In the genomic region with DNA sequence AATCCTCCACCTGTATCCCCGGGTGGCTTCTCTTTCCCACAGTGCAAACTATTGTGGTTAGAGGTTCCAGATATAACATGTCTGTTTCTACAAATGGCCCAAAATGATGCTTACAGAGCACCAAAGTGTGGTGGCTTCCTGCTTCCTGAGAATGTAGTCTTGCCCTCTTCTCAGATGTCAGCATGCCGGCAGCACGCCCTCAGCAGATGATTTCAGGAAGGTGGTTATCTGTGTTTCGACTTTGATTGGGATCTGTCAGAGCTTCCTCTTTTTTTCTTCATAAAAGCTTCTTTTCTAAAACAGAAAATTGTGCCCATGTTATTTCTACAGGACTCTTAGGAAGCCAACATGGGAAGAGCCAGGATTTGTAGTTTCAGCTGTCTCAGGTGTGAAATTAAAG, we compare ENCODE assay signal across 23 mouse cellular contexts. TPM values are rescaled to one million over a fixed set of nuclear protein-coding genes. Genes with fewer than 3 reads are reported as not detected.
DNase-seq lines count a peak whose midpoint lies in the region; ATAC-seq and TF ChIP-seq lines count a peak whose summit lies in the region.
"Had no signal": no experiment of that assay in that cellular context is flagged by ENCODE, and none has a peak within 500 bp of the region (broad histone marks: within the 10 kb centered on the region; RNA-seq: fewer than 3 reads in every experiment).

No protein-coding gene starts in this region.

- H3K79me2 ChIP-seq in CH12.LX (replicated peaks; ENCODE audit: control insufficient read depth, extremely low read depth, insufficient read depth, poor library complexity, severe bottlenecking) = no peaks in the 10 kb centered on the region; the same call in 1 of the 2 replicates

- no peak for ATAC-seq in CD4-positive, CD25-positive, alpha-beta regulatory T cell, adult 4 months
- peak; percentile 65 for ATAC-seq in common myeloid progenitor, adult 5-6 weeks (replicated peaks; ENCODE audit: low read depth, poor library complexity, severe bottlenecking)
- peak; percentile 47; the same call in 1 of the 2 replicates for ATAC-seq in megakaryocyte, adult 5-6 weeks (ENCODE audit: poor library complexity, severe bottlenecking)
- no peak for ATAC-seq in midbrain, embryonic 14.5 days (ENCODE audit: low FRiP score, low TSS enrichment)
- ATAC-seq: forebrain, embryonic 16.5 days had no signal

- no peak for TF ChIP-seq CTCF in CH12.LX (conservative IDR thresholded peaks at IDR 0.05 in 1 of 2, IDR thresholded peaks at IDR 0.05 in 1 of 2; ENCODE audit: low read depth in 2 of 2, low read length in 2 of 2)

- DNase-seq in CD4-positive, CD25-positive, alpha-beta regulatory T cell, adult 2 months (ENCODE audit: low read depth, low spot score) = peak; percentile 27
- DNase-seq in CH12.LX (ENCODE audit: extremely low read depth) = no peak
- DNase-seq in left cerebral cortex, postnatal 36 days (ENCODE audit: low spot score in 2 of 2) = no peak
- DNase-seq in midbrain, embryonic 14.5 days = no peak
- no peak for DNase-seq in cerebellum, postnatal 10 days
- DNase-seq: adrenal gland, adult 2 months; cerebellum, adult 2 months; cerebellum, postnatal 14 days; gastrocnemius, postnatal 10 days; heart, postnatal 36 days; kidney, adult 11 months had no signal

- no peak overlapping the region for H3K27ac ChIP-seq in CH12.LX (ENCODE audit: insufficient read depth, low read depth)
- H3K27ac ChIP-seq in midbrain, embryonic 14.5 days (replicated peaks; ENCODE audit: low read depth, low read length) = no peak overlapping the region
- H3K27ac ChIP-seq: embryonic facial prominence, embryonic 13.5 days; forebrain, embryonic 12.5 days; heart, embryonic 13.5 days; hindbrain, embryonic 15.5 days had no signal

- in situ Hi-C loops in CH12.LX (cut with MboI; ENCODE audit: low pct_ligation_motif_present, low pct_unique_long_range_greater_than_20kb, low sequenced_read_pairs) = no loop called here

- WGBS in midbrain, embryonic 14.5 days = 93% methylated on average over 4 of the region's 4 CpGs

- intact Hi-C loops in left cerebral cortex, postnatal 36 days (cut with DNase I) = no loop called here

- no peak overlapping the region for H3K4me3 ChIP-seq in CH12.LX (replicated peaks in 1 of 3; ENCODE audit: low read depth in 2 of 3, low read length in 2 of 3, poor library complexity in 1 of 3)
- no peak overlapping the region for H3K4me3 ChIP-seq in midbrain, embryonic 14.5 days (replicated peaks; ENCODE audit: low read depth, low read length)
- H3K4me3 ChIP-seq: embryonic facial prominence, embryonic 13.5 days; forebrain, embryonic 12.5 days; heart, embryonic 13.5 days; hindbrain, embryonic 15.5 days had no signal

- peaks cover 3 to 62% of the 10 kb centered on the region in 2 experiments; a peak in 2 of 4 replicates for H3K4me1 ChIP-seq in CH12.LX (ENCODE audit: control insufficient read depth in 1 of 2, insufficient read depth in 2 of 2)
- H3K4me1 ChIP-seq in midbrain, embryonic 14.5 days (ENCODE audit: control insufficient read depth, insufficient read depth, low read length) = no peaks in the 10 kb centered on the region
- H3K4me1 ChIP-seq: embryonic facial prominence, embryonic 13.5 days; forebrain, embryonic 12.5 days; hindbrain, embryonic 15.5 days had no signal

- 0 out of 2 replicates have a peak, but pooled peaks have one; percentile 16 for TF ChIP-seq EP300 in CH12.LX (IDR thresholded peaks at IDR 0.05; ENCODE audit: low read length)

- no peak overlapping the region for H3K9ac ChIP-seq in CH12.LX (ENCODE audit: insufficient read depth, low read depth)
- H3K9ac ChIP-seq in midbrain, embryonic 14.5 days (replicated peaks; ENCODE audit: low read length) = no peak overlapping the region
- H3K9ac ChIP-seq: embryonic facial prominence, embryonic 13.5 days; forebrain, embryonic 12.5 days; heart, embryonic 13.5 days; hindbrain, embryonic 15.5 days had no signal

- no peaks in the 10 kb centered on the region for H3K27me3 ChIP-seq in CH12.LX (replicated peaks)
- H3K27me3 ChIP-seq in midbrain, embryonic 14.5 days (ENCODE audit: control insufficient read depth, insufficient read depth, low read length) = no peaks in the 10 kb centered on the region
- H3K27me3 ChIP-seq: embryonic facial prominence, embryonic 13.5 days; forebrain, embryonic 12.5 days; heart, embryonic 13.5 days; hindbrain, embryonic 15.5 days had no signal

- TF ChIP-seq POLR2A in CH12.LX (IDR thresholded peaks at IDR 0.05; ENCODE audit: low read depth, low read length) = no peak

- H3K36me3 ChIP-seq in CH12.LX (replicated peaks in 1 of 2; ENCODE audit: control insufficient read depth in 1 of 2, insufficient read depth in 1 of 2, low read length in 1 of 2) = peaks cover 63 to 76% of the 10 kb centered on the region in 2 experiments
- H3K36me3 ChIP-seq in midbrain, embryonic 14.5 days (ENCODE audit: control insufficient read depth, insufficient read depth, low read length) = peaks cover 68% of the 10 kb centered on the region

- H3K9me3 ChIP-seq in CH12.LX (replicated peaks; ENCODE audit: low read length) = no peaks in the 10 kb centered on the region
- no peaks in the 10 kb centered on the region for H3K9me3 ChIP-seq in midbrain, embryonic 14.5 days (ENCODE audit: control insufficient read depth, low read length)
- H3K9me3 ChIP-seq: embryonic facial prominence, embryonic 13.5 days; forebrain, embryonic 12.5 days; heart, embryonic 13.5 days; hindbrain, embryonic 15.5 days had no signal

- H3K4me2 ChIP-seq in CH12.LX (ENCODE audit: insufficient read depth, low read depth, poor library complexity, severe bottlenecking) = no peak overlapping the region
- no peak overlapping the region for H3K4me2 ChIP-seq in midbrain, embryonic 14.5 days (ENCODE audit: low read length)
- H3K4me2 ChIP-seq: embryonic facial prominence, embryonic 13.5 days; forebrain, embryonic 12.5 days; heart, embryonic 13.5 days; hindbrain, embryonic 15.5 days had no signal

- dilution Hi-C loops in CH12.LX (cut with MboI; ENCODE audit: extremely low pct_ligation_motif_present, extremely low pct_unique_long_range_greater_than_20kb, low sequenced_read_pairs) = no loop called here

- TF ChIP-seq RAD21 in CH12.LX (IDR thresholded peaks at IDR 0.05; ENCODE audit: low read depth, low read length) = no peak

TF ChIP-seq in CH12.LX, 34 proteins besides CTCF, POLR2A, EP300 and RAD21:
- TF ChIP-seq MAX (IDR thresholded peaks at IDR 0.05; ENCODE audit: low read length) = no peak
- no peak for TF ChIP-seq PAX5 (IDR thresholded peaks at IDR 0.05; ENCODE audit: low read length)
- no peak for TF ChIP-seq MYC (IDR thresholded peaks at IDR 0.05; ENCODE audit: low read depth, low read length)
- TF ChIP-seq ELF1 (IDR thresholded peaks at IDR 0.05; ENCODE audit: low read depth, low read length) = no peak
- peak; percentile 52 for TF ChIP-seq BHLHE40 (IDR thresholded peaks at IDR 0.05; ENCODE audit: low read depth, low read length)
- peak; percentile 49; the same call in 1 of the 2 replicates for TF ChIP-seq MEF2A (IDR thresholded peaks at IDR 0.05; ENCODE audit: borderline replicate concordance, low read depth, low read length)
- no peak for TF ChIP-seq IRF4 (IDR thresholded peaks at IDR 0.05; ENCODE audit: low read depth, low read length)
- no peak for TF ChIP-seq NRF1 (IDR thresholded peaks at IDR 0.05; ENCODE audit: low read depth, low read length)
- no peak for TF ChIP-seq JUND (conservative IDR thresholded peaks at IDR 0.05; ENCODE audit: low read depth, low read length)
- no peak for TF ChIP-seq MAFK (IDR thresholded peaks at IDR 0.05; ENCODE audit: insufficient replicate concordance, low read length)
TF ChIP-seq in CH12.LX: peak in this region for 2.

RNA-seq across cellular contexts. Expression of a gene that starts 13.8 kb away (rescaled TPM):
- polyA plus RNA-seq in CD4-positive, CD25-positive, alpha-beta regulatory T cell, adult 4 months (2017; shearing (Covaris generic)) = not detected
- total RNA-seq in CH12.LX (2012; rRNA removed) (0.08 TPM in 1 of 2 replicates, not detected in the other), CH12.LX (2014; rRNA removed) (not detected in 2 replicates)
- 0.11 TPM in 1 of 2 replicates, not detected in the other for polyA plus RNA-seq in CH12.LX (2012; ENCODE audit: insufficient read length, low read depth)
- not detected in 2 replicates for total RNA-seq in common myeloid progenitor, adult 5-6 weeks (2017)
- 0.09 TPM in 1 of 2 replicates, not detected in the other for total RNA-seq in megakaryocyte, adult 5-6 weeks (2015)
- total RNA-seq in megakaryocyte, adult 5-6 weeks (2017) = 0.11 TPM in 1 of 2 replicates, not detected in the other
- total RNA-seq in left cerebral cortex, postnatal 36 days (2021) = under 1 TPM; 0.12 to 0.27 TPM
- polyA plus RNA-seq in midbrain, embryonic 14.5 days (2014; fragmentation: Nextera tagmentation; extraction: Ambion mirVana) = 0.08 TPM in 1 of 2 replicates, not detected in the other
- total RNA-seq: heart, adult 8-10 months; heart, postnatal 36 days had no signal
- polyA plus RNA-seq: adrenal gland, adult 2 months; C2C12; embryonic facial prominence, embryonic 13.5 days; forebrain, embryonic 12.5 days; forebrain, embryonic 16.5 days; heart, embryonic 13.5 days; heart, postnatal 0 days; hindbrain, embryonic 15.5 days; intestine, embryonic 14.5 days had no signal

Comparison
In these comparisons a context has a peak if more than half of its experiments do, and no peak if none do; other contexts are left out.
1. ATAC-seq: peak in common myeloid progenitor, adult 5-6 weeks (single experiment) and megakaryocyte, adult 5-6 weeks (single experiment); none in CD4-positive, CD25-positive, alpha-beta regulatory T cell, adult 4 months (single experiment) and midbrain, embryonic 14.5 days (single experiment).